Mouse (Mus musculus) left cerebral cortex, adult 8-10 months (tissue): ENCODE results near the gene Pofut2. TPM values are rescaled to one million over a fixed set of nuclear protein-coding genes. Genes with fewer than 3 reads are reported as not detected.
"Not testable (repeated sequence)": the region's sequence is repeated elsewhere in the genome, so short reads cannot be mapped to it uniquely, and the experiment has no call there.

Experiments used
- DNase-seq, 2 experiments: peaks; one replicate each; pipeline ENCODE4 v3.0.0; 2022; ENCODE audit warnings: low spot score in 2 of 2
- total RNA-seq, 4 experiments: library from RNA; stranded (reverse); gene quantifications; 2 replicates each; pipeline ENCODE4 v1.2.4; 2022

Gene Pofut2
- total RNA-seq, 4 experiments from 2014 or later: 27.8 to 34.4 (median 30.4) TPM

GRCm38 (mm10) chr10:77260166-77260875 lies 1.3 kb downstream of the Pofut2 start:
- no peak for DNase-seq

GRCm38 (mm10) chr10:77266281-77266680 lies 7.3 kb downstream of the Pofut2 start:
- no peak for DNase-seq

- no peak for DNase-seq
Measured at GRCm38 (mm10) chr10:77267027-77267426, 8.0 kb downstream of the Pofut2 start.

GRCm38 (mm10) chr10:77269129-77269528 lies 10.1 kb downstream of the Pofut2 start:
- no peak for DNase-seq

GRCm38 (mm10) chr10:77272980-77273730 lies 14.1 kb downstream of the Pofut2 start:
- DNase-seq: no peak

GRCm38 (mm10) chr10:77273798-77274197 lies 14.8 kb downstream of the Pofut2 start:
- no peak for DNase-seq

- DNase-seq: not testable (repeated sequence)
Measured at GRCm38 (mm10) chr10:77282085-77282484, 23.1 kb downstream of the Pofut2 start.

- peak in 1 of 2 experiments; percentile 37 for DNase-seq
Measured at GRCm38 (mm10) chr10:77282822-77283221, 23.8 kb downstream of the Pofut2 start.

GRCm38 (mm10) chr10:77284832-77285231 lies 25.8 kb downstream of the Pofut2 start:
- no peak for DNase-seq

GRCm38 (mm10) chr10:77287626-77288025 lies 28.6 kb downstream of the Pofut2 start:
- no peak for DNase-seq

- DNase-seq: no peak
Measured at GRCm38 (mm10) chr10:77288639-77289195, 29.7 kb downstream of the Pofut2 start.

- DNase-seq: no peak
Measured at GRCm38 (mm10) chr10:77289559-77289958, 30.5 kb downstream of the Pofut2 start.

GRCm38 (mm10) chr10:77290624-77291366 lies 31.8 kb downstream of the Pofut2 start:
- no peak for DNase-seq

- DNase-seq: peak in 1 of 2 experiments; percentile 63
Measured at GRCm38 (mm10) chr10:77294691-77295090, 35.7 kb downstream of the Pofut2 start.

GRCm38 (mm10) chr10:77298621-77299020 lies 39.6 kb downstream of the Pofut2 start:
- no peak for DNase-seq

GRCm38 (mm10) chr10:77299194-77299593 lies 40.2 kb downstream of the Pofut2 start:
- no peak for DNase-seq

GRCm38 (mm10) chr10:77300237-77300933 lies 41.4 kb downstream of the Pofut2 start:
- no peak for DNase-seq

GRCm38 (mm10) chr10:77300934-77301297 lies 41.9 kb downstream of the Pofut2 start:
- no peak for DNase-seq

GRCm38 (mm10) chr10:77304362-77304761 lies 45.3 kb downstream of the Pofut2 start:
- DNase-seq: no peak

GRCm38 (mm10) chr10:77304840-77305533 lies 46.0 kb downstream of the Pofut2 start:
- no peak for DNase-seq
